Mouse (Mus musculus) MEL (cell line): Measurements from ENCODE around the gene Slf1.

Experiments used
- EP300 ChIP-seq, 2 experiments: IDR thresholded peaks; 2 replicates each; pipeline ENCODE4 v1.6.1; 2011; ENCODE audit warnings: improper control_type of control experiment in 2 of 2, low read length in 2 of 2, low read depth in 1 of 2, mild to moderate bottlenecking in 1 of 2
- MAX ChIP-seq: IDR thresholded peaks from 2 replicates; pipeline ENCODE4 v1.6.1; 2011; ENCODE audit warnings: low read length, improper control_type of control experiment

DNA sequence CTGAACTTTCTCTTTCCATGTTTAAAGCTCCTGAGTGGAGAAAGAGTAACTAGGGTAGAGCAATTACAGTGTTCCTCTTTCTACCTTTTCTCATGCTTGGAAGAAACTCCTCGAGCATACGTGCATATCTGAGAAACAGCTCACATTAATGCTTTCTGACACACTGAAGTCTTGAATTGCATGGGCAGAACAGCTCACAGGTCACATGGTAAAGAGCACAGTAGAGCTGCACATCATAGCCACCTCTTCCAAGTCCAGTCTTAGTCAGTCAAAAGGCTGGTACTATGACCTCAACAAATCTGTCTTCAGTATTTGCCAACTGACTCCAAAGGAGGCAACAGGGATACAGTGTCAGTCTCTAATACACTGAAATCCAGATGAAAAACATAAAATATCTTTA lies 7.0 kb downstream of the Slf1 start:
- TF ChIP-seq EP300 (IDR thresholded peaks at IDR 0.05; ENCODE audit: low read depth in 1 of 2, low read length in 2 of 2) (no peak), MAX (no peak)
